Mouse (Mus musculus) thymus, postnatal 36 days (tissue): Measurements from ENCODE around the gene Atxn1.
A peak's percentile ranks its signal among the peaks of the same experiment; 100 is the strongest.

Source experiments
- DNase-seq, 2 experiments: peaks; one replicate each; pipeline ENCODE4 v3.0.0; 2022; ENCODE audit warnings: mixed read lengths in 2 of 2

Atxn1 gene

DNA sequence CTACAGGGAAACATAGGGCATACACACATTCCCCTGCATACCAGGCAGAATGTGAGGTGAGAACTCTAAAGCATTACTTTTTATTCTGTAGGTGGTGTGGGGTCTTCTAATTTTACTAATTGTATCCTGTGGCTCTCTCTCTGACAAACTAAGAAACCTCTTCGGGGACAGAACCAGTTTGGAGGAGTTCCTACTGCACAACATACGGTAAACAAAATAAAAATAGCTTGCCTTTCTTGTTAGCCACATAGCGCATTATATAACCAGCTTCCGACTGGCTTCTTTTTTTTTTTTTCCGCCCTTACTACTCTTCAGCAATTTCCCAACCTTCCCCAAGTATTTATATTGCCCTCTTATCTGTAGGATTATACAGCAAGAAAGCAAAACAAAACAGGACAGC is 2.0 kb downstream of the Atxn1 start:
- no peak for DNase-seq

DNA sequence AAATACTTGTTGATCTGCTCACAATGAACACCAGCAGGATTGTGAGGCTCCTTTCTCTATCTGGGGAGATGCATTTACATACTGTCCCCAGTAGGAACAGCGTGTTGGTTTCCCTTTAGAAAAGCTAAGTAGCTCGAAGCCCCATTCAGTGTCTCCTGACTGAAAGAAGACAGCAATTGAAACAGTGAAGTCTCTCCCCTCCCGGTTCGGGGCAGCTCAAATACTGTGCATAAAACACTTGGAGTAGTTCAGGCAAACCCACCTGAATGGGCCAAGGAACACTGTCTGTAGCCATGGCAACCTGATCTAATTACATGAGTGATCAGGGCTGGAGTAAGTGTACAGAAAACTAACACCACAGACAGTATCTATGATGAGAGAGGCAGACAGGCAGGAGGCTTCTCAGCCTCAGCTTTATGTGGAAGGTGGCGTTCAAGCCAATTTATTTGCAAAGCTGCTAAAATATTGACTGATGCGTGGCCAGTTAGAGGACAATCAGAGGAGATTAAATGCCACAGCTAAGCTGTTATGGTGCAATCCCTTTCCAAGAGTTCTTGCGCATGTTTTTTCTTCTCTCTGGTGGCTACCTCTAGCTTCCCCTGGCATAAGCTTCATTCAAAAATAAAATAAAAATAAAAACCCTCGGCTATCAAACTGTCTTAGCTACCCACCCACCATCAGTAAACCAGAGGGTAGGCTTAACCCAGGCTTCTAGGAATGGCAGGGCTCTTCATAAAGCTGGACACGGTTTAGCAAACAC is 2.8 kb downstream of the Atxn1 start:
- no peak for DNase-seq

DNA sequence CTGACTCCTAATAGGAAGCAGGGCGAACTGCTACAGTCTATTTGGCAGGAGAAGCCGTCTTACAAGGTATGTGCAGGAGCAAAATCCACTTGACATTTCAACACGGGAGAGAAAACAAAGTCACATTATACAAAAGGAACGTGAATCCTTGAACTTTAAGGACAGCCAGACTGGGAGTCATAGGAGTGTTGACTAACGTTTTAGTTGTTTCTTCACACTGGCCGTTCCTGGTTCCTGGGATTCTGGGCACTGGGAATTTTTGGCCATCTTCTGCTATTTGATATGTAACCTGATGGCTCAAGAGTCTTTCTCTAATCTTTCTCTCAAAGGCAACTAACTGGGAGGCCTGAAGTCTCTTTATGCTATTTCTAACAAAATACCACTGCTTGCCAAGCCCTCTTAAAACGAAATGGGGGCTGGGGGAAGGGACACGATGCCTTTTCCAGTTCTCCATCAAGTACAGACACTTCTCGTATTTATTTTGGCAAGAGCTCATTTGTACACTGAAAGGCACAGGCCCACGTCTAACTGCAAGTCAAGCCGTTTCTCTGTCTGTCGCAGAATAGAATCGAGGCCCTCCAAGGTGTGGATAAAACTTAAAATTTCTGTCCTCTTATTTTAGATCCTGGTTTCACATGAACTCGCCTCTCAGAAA is 4.4 kb downstream of the Atxn1 start:
- DNase-seq: no peak

DNA sequence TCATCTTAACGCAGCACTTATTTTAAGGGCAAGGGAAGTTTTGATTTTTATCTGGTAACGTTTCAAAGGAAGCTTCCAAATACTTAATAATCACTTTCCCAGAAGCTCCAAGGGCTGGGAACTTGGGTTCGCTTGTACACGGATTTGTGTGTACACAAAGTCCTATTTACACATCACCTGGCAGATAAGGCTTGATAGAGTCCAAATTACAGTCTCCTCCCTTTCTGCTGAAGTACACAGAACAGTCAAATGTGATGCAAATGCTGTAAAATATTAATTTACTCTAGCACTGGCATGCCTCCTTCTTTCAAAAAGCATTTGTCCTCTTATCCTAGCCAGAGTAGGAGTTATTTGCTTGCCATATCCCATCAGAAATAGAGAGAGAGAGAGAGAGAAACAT is 6.5 kb downstream of the Atxn1 start:
- DNase-seq: no peak

DNA sequence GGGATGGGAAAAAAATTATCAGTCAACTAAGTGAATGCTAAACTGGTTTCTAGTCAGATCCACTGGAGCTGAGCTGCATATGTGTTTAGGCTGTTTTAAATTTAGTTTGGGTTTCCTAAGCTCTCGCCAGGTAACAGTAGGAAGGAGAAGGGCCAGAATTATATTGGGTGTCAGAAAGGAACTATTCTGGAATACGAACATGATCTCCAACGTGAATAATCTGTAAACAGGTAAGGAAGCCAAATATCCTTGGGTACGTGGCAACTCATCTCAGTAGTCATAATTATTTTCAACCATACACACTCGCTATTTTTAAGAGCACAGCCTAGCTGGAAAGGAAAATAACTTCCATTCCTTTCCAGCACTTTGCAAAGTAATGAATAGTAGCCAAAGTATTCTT is 7.2 kb downstream of the Atxn1 start:
- DNase-seq: no peak

DNA sequence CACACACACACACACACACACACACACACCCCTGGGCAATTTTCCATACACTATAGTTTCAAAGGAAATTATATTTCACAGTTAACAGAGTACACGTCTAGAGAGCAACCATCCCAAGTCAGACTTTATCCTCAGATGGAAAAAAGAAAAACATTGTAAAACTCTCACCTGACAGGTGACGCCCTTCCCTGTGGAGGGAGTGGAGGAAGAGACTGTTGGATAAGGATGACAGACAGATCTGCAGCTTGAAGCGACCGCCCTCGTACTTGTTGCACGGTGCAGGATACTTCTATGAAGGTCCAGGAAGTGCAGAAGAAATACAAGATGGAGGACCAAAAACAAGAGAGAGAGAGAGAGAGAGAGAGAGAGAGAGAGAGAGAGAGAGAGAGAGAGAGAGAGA is 8.5 kb downstream of the Atxn1 start:
- no peak for DNase-seq

DNA sequence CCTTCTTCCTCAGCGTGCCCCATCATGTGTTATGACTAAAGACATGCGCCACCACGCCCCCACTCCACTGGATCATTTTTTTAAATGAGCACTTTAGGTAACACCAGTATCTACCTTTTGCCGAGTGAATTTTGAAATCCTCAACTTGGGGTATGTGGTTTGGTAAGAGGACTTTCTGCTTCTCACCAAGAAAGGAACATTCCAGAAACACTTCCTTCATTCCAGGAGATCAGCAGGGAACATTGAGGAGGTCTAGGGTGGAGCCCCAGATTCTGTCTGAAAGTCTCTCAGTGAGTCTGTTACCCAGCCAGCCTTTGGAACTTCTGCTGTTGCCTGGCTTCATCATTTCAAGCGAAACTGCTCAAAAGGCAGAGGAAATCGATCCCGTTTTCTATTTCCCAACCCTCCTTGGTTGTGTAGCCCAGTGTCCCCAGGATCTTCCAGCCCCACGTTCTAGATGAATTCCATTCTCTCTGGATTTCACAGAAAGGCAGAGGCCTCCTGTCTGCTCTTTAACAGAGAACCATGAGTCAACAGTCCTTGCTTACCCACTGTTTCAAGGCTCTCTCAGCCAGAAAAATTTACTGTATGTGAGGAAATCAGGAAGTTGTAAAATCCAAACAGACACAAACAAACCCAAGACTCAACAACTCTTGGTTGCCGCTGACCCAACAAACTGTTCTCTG is 9.3 kb downstream of the Atxn1 start:
- DNase-seq: no peak

DNA sequence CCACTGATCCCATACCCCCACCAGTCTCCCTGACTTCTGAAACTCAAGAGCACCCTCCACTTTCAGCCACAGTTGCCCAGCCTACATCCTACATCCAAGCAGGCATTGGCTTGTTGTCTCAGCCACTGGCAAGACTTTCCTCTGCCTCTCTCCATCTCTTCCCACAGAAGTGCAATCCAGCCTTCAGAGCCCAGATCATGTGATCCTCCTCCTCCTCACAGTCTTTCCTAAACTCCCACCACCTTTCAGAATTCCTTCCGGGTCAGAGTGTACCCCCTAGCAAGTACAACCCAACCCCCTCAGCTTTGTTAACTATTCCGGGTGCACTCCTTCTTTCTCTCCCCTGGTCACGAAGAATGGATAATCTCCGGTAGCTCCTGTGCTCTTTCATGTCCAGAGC is 11.7 kb downstream of the Atxn1 start:
- no peak for DNase-seq

DNA sequence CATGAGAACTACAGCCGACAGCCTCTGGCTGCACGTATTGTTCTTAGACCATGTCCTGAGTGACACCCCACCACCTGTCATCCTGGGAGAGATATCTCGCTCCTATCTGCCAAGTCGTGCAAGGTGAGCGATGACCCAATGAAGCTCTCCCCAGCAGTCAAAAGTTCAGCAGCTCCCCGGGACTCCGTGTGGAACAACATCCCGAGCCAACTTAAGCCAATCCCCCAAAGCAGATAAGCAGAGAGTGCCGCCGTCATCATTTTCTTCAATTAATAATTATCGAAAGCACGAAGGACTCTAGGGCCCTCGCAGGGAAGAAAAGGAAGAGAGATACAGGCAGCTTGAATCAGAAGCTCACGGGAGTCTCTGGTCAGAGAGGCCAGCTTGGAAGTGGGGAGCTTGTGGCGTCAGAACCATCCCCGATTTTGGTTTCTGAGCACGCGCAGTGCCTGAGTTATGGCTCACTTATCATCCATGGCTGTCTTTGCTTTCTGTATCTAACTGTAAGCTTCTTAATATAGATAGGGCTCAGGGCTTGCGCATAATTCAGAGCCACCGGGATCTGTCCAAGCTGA is 13.7 kb downstream of the Atxn1 start:
- DNase-seq: no peak

DNA sequence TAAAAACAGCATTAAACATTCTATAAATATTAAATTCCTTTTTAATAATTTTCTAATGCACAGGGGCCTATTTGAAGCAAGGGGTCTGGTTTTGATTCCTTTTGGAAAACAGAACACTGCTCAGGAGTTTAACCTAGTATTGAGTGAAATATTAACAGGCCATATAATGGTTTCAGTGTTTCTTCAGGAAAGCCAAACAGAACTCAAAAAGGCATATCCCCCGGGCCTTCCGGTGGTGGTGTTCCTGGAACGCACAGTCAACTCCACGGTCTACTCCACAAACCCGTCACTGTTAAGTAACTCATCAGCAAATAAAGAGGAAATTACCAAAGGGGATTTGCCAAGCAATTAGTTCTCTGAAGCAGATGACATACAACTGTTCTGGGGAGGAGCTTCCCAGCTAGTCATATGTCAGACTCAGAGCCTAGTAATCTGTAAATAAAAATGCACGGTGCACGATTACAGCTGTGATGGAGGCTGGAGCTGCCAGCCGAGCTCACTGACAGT is 14.4 kb downstream of the Atxn1 start:
- no peak for DNase-seq

DNA sequence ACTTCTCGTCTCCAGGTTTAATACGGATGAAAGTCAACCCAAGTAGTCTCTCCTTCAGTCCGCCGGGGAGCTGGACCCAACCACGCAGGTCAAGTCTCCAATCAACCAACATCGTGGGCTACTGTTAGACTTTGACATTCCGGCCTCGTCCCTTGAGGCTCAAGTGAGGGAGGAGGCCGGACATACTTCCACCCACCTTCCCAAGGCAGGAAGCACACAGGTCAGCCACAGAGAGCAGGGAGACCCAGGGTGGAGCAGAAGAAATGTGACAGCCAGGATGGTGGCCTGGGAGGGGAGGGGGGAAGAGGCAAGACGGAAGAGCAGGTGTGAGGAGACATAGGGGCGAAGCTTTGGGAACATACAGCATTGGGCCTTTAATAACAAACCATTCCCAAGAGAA is 18.7 kb downstream of the Atxn1 start:
- DNase-seq: no peak

DNA sequence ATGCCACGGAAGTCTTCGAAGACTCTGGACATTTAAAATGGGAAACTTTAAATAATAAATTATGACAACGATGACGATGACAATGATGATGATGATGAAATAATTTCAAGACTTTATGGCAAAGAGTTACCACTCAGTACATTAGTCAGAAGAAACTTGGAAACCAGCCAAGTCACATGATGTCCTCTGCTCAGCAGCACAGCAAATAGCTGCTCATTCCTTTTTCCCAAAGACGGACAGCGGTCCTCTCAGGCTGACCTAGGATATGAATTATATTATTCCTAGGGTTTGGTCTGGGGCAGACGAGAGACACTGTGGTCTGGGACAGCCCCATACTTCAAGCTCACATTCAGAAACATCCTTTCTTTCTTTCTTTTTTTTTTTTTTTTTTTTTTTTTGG is 22.5 kb downstream of the Atxn1 start:
- DNase-seq: no peak

DNA sequence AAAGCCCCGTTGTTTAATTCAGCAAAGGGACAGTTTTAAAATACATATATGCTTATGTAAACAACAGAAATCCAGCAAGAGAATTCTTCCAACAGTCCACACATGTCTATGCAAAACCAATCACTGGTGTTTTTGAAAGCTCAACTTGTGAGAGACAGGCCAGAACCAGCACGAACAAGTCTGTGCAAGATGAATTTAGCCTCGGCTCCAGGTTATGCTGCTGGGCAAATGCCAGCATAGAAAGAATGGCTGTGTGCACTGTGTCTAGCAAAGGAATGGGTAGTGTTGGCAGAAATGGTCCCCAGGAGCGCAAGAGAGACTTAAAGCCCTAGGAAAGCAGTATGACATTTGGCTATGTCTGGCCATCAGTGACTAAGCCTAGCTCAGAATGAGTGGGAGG is 24.1 kb downstream of the Atxn1 start:
- DNase-seq: no peak

DNA sequence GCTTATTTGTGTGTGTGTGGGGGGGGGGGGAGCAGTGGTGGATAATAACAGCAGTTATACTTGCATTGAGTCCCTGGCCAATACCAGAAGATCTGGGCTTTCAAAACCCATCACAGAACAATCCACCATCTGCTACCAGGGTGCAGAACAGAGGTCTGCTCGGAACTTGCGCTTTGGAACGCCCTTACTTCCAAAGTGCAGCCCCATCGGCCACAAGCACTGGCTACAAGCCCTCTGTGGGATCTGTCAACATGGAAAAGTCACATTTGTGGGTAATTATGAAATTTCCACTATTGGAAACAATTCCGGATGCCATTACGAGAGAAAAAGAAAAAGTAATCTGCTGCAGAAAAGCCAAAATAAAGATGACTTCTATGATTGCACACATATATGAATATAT is 25.2 kb downstream of the Atxn1 start:
- no peak for DNase-seq

DNA sequence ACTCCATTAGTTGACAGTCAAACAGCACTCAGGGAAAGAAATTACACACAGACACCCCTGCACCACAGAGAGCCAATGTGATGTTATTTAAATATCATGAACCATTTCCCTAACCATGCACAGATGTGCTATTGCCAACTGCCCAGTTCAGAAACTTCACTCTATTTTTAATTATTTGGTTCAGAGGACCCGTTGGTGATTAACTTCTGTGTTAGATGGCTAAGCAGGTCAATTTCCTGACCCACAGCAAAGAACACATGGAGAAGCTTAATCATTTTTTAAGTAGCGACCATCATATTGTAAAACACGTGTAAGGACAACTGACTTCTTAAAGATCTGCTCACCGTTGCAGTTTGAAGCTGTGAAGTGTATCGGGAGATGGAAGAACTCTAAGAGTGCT is 26.7 kb downstream of the Atxn1 start:
- no peak for DNase-seq

DNA sequence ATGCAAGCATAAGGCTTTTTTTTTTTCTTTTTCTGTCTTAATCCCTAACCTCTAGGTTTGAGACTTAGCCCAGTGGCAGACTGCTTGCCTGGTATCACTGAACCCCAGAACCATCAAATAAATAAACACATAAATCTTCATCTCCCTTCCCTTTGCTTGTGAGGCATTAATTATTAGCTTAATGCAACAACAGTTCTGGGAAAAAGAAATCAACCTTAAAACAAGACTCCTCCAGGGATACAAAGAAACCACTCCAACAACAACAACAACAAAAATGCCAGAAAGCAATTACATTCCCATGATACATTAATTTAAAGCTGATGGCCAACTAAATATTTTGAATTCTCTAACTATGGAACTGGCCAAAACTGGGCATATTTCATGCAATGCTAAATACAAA is 28.0 kb downstream of the Atxn1 start:
- no peak for DNase-seq

DNA sequence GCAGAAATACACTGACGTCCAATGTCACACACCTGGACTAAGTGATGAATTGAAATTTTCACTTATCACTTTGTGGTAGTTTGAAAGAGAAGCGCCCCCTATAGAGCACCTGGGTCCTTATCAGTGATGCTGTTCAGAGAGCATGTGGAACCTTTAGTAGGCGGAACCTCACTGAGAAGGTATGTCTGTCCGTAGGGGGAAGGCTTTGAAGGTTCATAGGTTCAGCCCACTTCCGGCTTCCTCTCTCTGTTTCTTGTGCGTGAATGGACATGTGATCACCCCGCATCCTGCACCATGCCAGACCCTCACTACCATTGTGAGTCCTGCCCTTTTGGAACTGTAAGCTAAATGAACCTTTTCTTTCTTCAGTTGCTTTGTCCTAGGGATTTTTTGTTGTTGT is 29.0 kb downstream of the Atxn1 start:
- no peak for DNase-seq

DNA sequence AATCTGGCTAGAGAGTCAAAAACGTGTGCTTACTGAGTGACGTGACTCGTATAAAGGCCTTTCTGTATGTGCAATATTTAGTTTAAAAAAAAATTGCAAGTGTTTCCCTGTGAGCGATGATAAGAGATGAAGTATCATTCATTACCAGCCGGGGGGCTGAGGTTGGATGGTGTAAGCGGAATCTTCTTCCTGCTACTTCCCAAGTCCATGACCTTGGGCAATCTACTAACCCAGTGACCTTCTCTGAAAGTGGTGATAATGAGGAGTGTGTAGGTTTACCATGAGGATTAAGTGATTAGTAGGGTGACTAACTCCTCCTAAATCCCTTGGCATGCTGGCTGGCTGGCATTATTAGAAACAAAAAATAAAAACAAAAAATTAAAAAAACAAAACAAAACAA is 30.0 kb downstream of the Atxn1 start:
- DNase-seq: no peak

DNA sequence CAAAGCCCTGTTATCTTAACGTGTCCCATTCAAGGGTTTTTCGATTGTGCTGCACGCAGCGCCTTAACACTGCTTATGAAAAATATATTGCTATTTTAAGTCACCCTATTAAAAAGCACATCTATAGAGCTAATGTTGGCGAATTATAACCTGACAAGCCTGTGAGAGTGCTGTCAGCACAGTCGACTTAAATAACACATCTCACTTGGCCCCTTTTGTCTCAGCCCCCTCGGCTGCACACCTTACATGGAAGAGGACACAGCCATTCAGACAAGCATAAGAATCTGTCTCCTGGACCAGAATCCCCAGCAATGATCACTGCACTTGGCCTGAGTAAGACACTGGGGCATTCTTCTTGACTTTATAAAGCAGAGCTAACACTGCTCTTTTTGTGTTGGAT is 30.7 kb downstream of the Atxn1 start:
- DNase-seq: no peak

DNA sequence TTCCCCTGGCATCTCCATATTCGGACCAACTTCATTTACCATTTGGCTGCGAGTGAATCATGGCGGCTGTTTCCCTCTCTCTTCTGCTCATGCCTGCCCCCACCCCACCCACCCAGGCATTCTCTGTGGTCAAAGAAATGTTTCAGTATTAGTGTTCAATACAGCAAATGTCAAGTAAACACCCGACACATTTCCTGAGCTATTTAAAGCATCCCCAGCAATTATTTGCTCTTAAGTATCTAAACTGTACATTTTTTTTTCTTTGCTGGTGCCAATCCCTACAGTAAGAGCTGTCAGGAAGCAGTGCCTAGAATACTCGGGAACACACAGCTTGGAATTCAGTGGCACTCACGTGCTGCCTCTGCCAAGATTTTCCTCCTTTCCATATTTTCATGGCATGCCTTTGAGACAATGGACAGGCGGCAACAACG is 32.3 kb downstream of the Atxn1 start:
- no peak for DNase-seq

DNA sequence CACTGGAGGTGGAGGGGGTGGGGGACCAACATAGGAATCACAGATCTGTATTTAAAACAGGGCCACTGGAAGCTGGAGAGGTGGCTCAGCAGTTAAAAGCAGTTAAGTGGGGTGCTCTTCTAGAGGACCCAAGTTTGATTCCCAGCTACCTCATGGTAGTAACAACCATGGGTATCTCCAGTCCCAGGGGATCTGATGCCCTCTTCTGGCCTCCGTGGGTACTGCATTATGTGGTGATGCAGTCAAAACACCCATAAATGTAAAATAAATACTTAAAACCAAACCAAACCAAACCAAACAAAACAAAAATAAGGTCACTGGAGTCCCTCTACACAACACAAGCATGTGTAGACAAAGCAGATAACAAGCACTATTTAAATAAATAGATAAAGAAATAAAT is 32.9 kb downstream of the Atxn1 start:
- peak; percentile 34 to 47 for DNase-seq

DNA sequence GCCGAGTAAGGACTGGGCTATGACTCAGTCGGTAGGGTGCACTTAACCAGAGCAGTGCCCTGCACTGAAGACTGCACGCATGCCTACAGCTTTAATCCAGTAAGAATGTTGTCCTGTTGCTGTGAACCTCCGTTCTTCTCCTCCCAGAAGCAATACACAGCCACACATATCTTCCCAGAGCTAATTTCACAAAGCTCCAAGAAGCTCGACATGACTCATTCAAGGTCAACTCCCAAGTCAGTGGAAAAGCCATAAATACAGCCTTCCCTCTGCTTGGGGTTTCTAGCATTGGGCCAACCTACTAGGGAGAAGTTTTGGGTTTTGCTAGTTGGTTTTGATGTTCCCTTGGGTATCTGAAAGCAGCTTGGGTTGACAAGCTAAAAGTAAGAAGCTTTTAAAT is 33.6 kb downstream of the Atxn1 start:
- DNase-seq: no peak

DNA sequence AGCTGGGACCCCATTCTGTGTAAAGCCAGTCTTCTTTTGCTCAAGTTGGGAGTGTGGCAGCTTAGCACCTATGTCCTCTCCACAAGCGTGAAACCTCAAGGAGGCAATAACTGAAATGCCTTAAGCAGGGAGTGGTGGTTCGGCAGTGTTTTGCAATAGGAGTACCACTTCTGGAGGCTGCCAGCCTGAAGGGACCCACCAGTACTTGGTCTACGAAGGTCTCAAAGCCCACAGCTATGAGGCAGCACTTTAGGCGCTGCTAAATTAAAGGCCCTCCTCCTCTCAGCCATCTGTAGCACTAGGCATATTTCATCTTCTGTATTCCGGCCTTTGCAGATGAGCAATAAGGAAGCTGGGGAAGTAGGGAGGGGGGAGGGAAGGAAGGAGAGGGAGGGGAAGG is 35.1 kb downstream of the Atxn1 start:
- DNase-seq: no peak

DNA sequence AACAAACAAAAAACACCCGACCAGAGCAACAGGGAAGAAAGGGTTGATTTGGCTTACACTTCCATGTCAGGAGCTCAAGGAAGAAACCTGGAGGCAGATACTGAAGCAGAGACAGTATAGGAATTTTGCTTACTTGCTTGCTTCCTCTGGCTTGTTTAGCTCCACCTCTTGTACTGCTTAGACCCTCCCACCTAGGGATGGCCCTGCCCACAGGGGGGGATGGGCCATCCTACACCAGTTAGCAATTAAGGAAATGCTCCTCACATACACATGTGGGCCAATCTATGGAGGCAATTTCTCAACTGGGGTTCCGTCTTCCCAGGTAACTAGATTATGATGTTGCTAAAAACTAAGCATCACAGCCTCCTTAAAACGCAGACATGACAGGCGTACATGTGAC is 39.5 kb downstream of the Atxn1 start:
- DNase-seq: no peak
